In genomic region chr5:127615459-127615858, GRCm38 (mm10) we compare ENCODE assay signal across 8 mouse cellular contexts. TPM values are rescaled to one million over a fixed set of nuclear protein-coding genes. Genes with fewer than 3 reads are reported as not detected.
DNase-seq lines count a peak whose midpoint lies in the region; ATAC-seq and TF ChIP-seq lines count a peak whose summit lies in the region.

No protein-coding gene starts in this region.

- no peaks in the 10 kb centered on the region for H3K36me3 ChIP-seq in liver, adult 2 months (ENCODE audit: control insufficient read depth, insufficient read depth, low read length)
- H3K36me3 ChIP-seq in forebrain, embryonic 12.5 days (replicated peaks): no peaks in the 10 kb centered on the region
- H3K36me3 ChIP-seq in limb, embryonic 13.5 days: no peaks in the 10 kb centered on the region

- peak overlapping the region; percentile 94 for H3K4me3 ChIP-seq in liver, adult 2 months (ENCODE audit: insufficient read depth, low read depth, low read length)
- peak overlapping the region; percentile 99 for H3K4me3 ChIP-seq in forebrain, embryonic 12.5 days (replicated peaks)
- peak overlapping the region; percentile 89 for H3K4me3 ChIP-seq in limb, embryonic 13.5 days

- DNase-seq in liver, adult 2 months (ENCODE audit: extremely low read depth, low read depth, low spot score): no peak
- no peak for DNase-seq in liver
- peak; percentile 36 for DNase-seq in skeletal muscle tissue, adult 2 months (ENCODE audit: low read depth, low spot score)
- DNase-seq in frontal cortex, postnatal 36 days (ENCODE audit: low spot score in 2 of 2): no peak
- DNase-seq in frontal cortex, adult 2 months (ENCODE audit: extremely low spot score in 1 of 2, low spot score in 1 of 2): no peak
- DNase-seq in kidney, adult 9 months: no peak

- H3K4me2 ChIP-seq in forebrain, embryonic 12.5 days: peak overlapping the region; percentile 97
- peak overlapping the region; percentile 79 for H3K4me2 ChIP-seq in limb, embryonic 13.5 days (replicated peaks)

- ATAC-seq in forebrain, embryonic 12.5 days (ENCODE audit: low FRiP score): no peak
- no peak for ATAC-seq in limb, embryonic 13.5 days (ENCODE audit: low FRiP score, low read depth)

- H3K27ac ChIP-seq in liver, adult 2 months (replicated peaks; ENCODE audit: insufficient read depth, low read depth, low read length): peak overlapping the region; percentile 89
- no peak overlapping the region for H3K27ac ChIP-seq in forebrain, embryonic 12.5 days
- no peak overlapping the region for H3K27ac ChIP-seq in limb, embryonic 13.5 days

- TF ChIP-seq POLR2A in liver, adult 2 months (IDR thresholded peaks at IDR 0.05; ENCODE audit: extremely low read depth, insufficient read depth, low read length): no peak

- H3K9ac ChIP-seq in liver, adult 2 months (ENCODE audit: low read depth, low read length): peak overlapping the region; percentile 99
- peak overlapping the region; percentile 98 for H3K9ac ChIP-seq in forebrain, embryonic 12.5 days
- H3K9ac ChIP-seq in limb, embryonic 13.5 days: peak overlapping the region; percentile 99

- H3K4me1 ChIP-seq in liver, adult 2 months (ENCODE audit: control insufficient read depth, insufficient read depth, low read length): peaks cover 38% of the 10 kb centered on the region
- peaks cover 26% of the 10 kb centered on the region for H3K4me1 ChIP-seq in forebrain, embryonic 12.5 days
- H3K4me1 ChIP-seq in limb, embryonic 13.5 days: peaks cover 27% of the 10 kb centered on the region

- H3K9me3 ChIP-seq in forebrain, embryonic 12.5 days: no peaks in the 10 kb centered on the region
- no peaks in the 10 kb centered on the region for H3K9me3 ChIP-seq in limb, embryonic 13.5 days

- TF ChIP-seq CTCF in liver, adult 2 months (IDR thresholded peaks at IDR 0.05; ENCODE audit: low read depth, low read length): no peak

- no peaks in the 10 kb centered on the region for H3K27me3 ChIP-seq in liver, adult 2 months (ENCODE audit: control insufficient read depth, insufficient read depth, low read length)
- no peaks in the 10 kb centered on the region for H3K27me3 ChIP-seq in forebrain, embryonic 12.5 days
- no peaks in the 10 kb centered on the region for H3K27me3 ChIP-seq in limb, embryonic 13.5 days

- peaks cover 45% of the 10 kb centered on the region for H3K79me2 ChIP-seq in liver, adult 2 months (ENCODE audit: control insufficient read depth, insufficient read depth, low read length)

- WGBS in liver, adult 2 months: 54% methylated on average over 3 of the region's 3 CpGs
- 78% methylated on average over 3 of the region's 3 CpGs for WGBS in forebrain, embryonic 12.5 days
- WGBS in limb, embryonic 13.5 days: 75% methylated on average over 3 of the region's 3 CpGs

RNA-seq across cellular contexts. Expression of gene Glt1d1, which starts 16.6 kb away (rescaled TPM):
- total RNA-seq in liver, adult 2 months (2014; rRNA removed): 35.4 and 38.2 TPM in 2 replicates
- 9.7 and 14.4 TPM in 2 replicates for polyA plus RNA-seq in liver, adult 2 months (2012; rRNA removed)
- polyA plus RNA-seq in forebrain, embryonic 12.5 days (2016; fragmentation: Nextera tagmentation; extraction: Ambion mirVana): 1.5 and 1.9 TPM in 2 replicates
- polyA plus RNA-seq in limb, embryonic 13.5 days (2015; fragmentation: Nextera tagmentation; extraction: Ambion mirVana): 0.59 and 0.79 TPM in 2 replicates
- 15.2 and 17.9 TPM in 2 replicates for polyA plus RNA-seq in frontal cortex, adult 2 months (2012; rRNA removed)

RNA-seq across cellular contexts. Expression of gene Slc15a4, which starts 17.2 kb away (rescaled TPM):
- total RNA-seq in liver, adult 2 months (2014; rRNA removed): 46.7 and 51.9 TPM in 2 replicates
- polyA plus RNA-seq in liver, adult 2 months (2012; rRNA removed): 22.4 and 26.8 TPM in 2 replicates
- polyA plus RNA-seq in forebrain, embryonic 12.5 days (2016; fragmentation: Nextera tagmentation; extraction: Ambion mirVana): 25.5 and 27.5 TPM in 2 replicates
- polyA plus RNA-seq in limb, embryonic 13.5 days (2015; fragmentation: Nextera tagmentation; extraction: Ambion mirVana): 20.8 and 21.1 TPM in 2 replicates
- 18.5 and 22.1 TPM in 2 replicates for polyA plus RNA-seq in frontal cortex, adult 2 months (2012; rRNA removed)
